Mouse (Mus musculus) brain, embryonic 14.5 days (tissue): ENCODE measurements at regions not wholly inside any gene's neighbourhood (a gene's known extent, or its start where the extent isn't known, plus 50 kb on each side); places are given as distances from the start of the nearest gene placed in this dataset.

Source experiments
- CTCF ChIP-seq: fragments of 200-500 bp; IDR thresholded peaks from 2 replicates; pipeline ENCODE4 v1.5.1; 2012; ENCODE audit warnings: inconsistent platforms, mild to moderate bottlenecking, moderate library complexity, borderline replicate concordance; ENCODE audit not compliant: insufficient read depth, insufficient read length; ENCODE audit errors: extremely low read depth
- POLR2A ChIP-seq: fragments of 200-500 bp; IDR thresholded peaks from 2 replicates; pipeline ENCODE4 v1.6.1; 2012; ENCODE audit warnings: mild to moderate bottlenecking, inconsistent platforms, borderline replicate concordance; ENCODE audit not compliant: poor library complexity, insufficient read depth, insufficient read length, severe bottlenecking; ENCODE audit errors: extremely low read depth

GRCm38 (mm10) chr5:25627086-25627485, 78.5 kb downstream of the Xrcc2 start:
- TF ChIP-seq CTCF: no peak
- no peak for TF ChIP-seq POLR2A
